Mouse (Mus musculus): ENCODE measurements around the gene 2310009B15Rik.

Gene 2310009B15Rik

DNA sequence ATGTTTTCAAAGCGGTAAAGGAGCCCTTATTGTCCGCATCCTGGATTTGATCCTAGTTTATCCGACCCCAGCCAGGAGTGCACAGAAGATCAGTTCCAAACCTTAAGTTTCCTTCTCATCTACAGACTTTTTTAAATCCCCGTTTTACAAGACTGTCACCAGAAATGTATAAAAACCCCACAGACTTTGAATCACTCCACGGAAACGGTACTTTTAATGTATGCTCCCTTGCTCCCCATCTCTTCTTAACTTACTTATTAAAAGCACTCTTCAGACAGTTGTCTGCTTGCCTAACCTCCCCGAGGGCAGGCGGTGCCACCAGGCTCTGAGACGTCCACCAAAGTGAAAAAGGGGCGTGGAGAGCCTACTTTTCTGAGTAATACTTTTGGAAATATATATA lies 13.9 kb downstream of the 2310009B15Rik start:
- DNase-seq (ENCODE audit: low spot score in 2 of 2), result no peak

DNA sequence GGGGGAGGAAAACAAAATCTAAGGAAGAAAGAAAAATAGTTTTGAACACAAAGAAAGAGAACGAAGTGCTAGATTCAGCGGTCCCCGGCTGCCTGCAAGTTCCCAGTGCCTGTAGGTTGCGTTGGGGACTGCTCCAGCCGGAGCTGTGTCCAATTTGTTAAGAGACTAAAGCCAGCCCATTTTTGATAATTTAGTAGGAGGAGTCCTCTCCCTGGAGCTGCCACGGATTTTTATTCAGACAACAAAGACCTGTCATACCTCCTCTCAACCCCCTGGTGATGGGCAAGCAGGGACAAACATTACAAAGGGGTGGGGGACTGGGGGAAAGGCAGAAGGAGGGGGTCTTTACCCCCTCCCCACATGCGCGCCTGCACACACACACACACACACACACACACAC lies 14.3 kb downstream of the 2310009B15Rik start:
- DNase-seq (ENCODE audit: low spot score in 2 of 2), result no peak

GRCm38 (mm10) chr1:138841306-138842095 lies 15.2 kb downstream of the 2310009B15Rik start:
- DNase-seq (ENCODE audit: low spot score in 2 of 2), result no peak

- no peak for DNase-seq (ENCODE audit: low spot score in 2 of 2)
Observed at GRCm38 (mm10) chr1:138840440-138841305, 16.0 kb downstream of the 2310009B15Rik start.

DNA sequence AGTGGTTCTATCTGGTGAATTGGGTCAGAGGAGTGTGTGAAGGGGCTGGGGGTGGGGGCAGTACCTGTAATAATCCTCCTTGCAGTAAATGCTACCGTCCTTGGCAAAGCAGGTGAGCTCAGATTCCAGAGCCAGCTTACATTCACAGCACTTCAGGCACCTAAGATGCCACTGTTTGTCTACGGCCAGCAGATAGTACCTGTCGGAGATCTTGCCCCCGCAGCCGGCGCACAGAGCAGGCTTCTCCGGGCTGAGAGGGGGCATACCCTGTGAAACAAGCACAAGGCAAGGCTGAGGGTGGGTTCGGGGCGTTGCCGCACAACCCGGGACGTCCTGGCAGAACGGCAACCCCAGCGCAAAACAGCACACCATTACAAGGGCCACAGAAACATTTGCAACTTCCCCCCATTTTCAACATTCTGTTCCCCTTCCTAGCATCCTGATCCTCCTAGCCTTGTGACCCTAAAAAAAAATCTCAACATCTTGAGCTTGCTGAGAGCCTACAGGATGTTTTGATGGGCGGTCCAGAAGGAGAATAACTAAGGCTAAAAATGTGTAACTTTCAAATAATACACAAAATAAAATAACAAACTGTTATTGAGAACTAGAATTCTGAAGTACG lies 16.7 kb downstream of the 2310009B15Rik start:
- no peak for DNase-seq (ENCODE audit: low spot score in 2 of 2)

GRCm38 (mm10) chr1:138839291-138839690 lies 17.4 kb downstream of the 2310009B15Rik start:
- DNase-seq (ENCODE audit: low spot score in 2 of 2), result no peak

GRCm38 (mm10) chr1:138837786-138838743 lies 18.6 kb downstream of the 2310009B15Rik start:
- DNase-seq (ENCODE audit: low spot score in 2 of 2), result no peak

GRCm38 (mm10) chr1:138835355-138835900 lies 21.2 kb downstream of the 2310009B15Rik start:
- no peak for DNase-seq (ENCODE audit: low spot score in 2 of 2)

DNA sequence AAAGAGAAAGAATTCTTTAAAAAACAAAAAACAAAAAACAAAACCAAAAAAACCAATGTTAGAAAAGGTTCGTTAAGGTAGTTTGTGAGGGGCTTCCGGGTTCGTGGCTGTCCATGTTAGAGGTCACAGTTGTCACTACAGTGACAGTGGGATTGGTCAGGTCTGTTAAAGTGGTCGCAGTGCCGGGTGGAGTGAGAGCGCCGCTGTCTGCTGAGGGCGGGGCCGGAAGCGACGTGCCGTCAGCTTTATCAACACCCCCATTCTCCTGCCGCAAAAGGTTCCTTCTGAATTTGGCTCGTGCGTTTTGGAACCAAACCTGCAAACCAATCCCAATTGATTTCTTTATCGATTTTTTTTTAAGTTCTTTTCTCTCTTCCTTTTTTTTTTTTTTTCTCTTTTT lies 25.3 kb downstream of the 2310009B15Rik start:
- peak in 1 of 2 experiments; percentile 24 for DNase-seq (ENCODE audit: low spot score in 2 of 2)

DNA sequence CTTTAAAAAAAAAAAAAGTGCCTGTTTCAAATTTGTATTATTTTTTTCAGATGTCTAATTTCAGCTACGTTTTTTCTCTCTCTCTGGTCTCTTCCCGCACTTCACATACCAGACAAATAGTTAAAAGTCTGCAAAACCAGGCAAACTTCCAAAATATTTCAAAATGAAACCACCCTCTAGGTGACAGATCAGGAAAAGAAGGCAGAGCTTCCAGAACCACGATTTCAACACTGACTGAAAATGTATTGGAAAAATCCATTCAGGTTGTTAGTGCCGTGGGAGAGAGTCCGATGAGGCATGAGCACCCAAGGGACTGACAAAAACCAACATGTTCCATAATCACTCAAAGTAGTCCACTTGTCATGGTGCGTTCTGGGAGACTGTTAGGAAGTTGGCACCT lies 29.8 kb downstream of the 2310009B15Rik start:
- DNase-seq (ENCODE audit: low spot score in 2 of 2), result no peak

DNA sequence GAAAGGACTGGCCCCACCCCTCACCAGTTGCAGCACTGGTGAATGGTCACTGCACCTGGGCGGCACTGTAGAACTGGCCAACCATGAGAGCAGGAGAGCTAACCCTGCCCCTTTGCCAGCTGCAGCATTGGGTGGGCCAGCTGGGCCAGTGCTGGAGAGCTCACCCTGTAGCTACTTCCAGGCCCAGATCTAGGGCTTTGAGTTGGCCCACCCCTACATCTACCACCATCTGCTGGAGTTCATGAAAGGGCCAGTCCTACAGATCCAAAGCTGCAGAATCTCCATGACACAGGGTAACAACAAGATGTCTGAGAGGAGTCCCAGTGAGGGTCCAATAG lies 33.7 kb downstream of the 2310009B15Rik start:
- DNase-seq (ENCODE audit: low spot score in 2 of 2), result no peak

DNA sequence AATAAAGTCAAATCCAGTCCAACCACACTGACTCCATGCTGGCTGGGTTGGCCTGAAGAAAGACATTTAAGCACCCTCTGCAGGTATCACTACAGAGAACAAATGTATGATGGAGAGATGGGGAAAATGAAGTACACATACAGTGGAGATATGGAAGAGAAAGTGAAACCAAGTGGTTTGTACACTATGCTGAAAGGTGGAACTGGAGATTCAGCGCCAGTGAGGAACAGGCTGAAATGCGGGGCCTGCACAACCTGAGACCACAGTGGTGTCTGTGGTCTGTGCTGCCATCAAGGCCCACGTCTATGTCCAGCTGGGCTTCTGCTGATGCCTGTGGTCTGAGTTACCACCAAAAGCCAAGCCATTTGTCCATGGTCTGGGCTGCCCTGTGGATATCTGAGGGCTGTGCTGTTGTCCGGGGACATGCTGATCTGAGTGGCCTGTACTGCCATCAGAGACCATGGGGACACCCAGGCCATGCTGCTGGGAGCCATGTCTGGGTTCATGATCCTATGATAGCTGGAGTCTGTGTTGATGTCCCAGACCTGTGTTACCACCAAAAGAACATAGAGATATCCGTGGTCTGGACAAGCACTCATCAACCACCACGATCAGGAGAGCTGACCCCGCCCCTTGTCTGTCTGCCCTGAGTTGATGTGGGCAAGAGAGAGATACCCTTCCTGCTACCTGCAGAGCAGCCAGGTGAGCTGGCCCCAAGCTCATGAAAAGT lies 34.2 kb downstream of the 2310009B15Rik start:
- no peak for DNase-seq (ENCODE audit: low spot score in 2 of 2)

Data from spleen, postnatal 10 days (tissue).